Mouse (Mus musculus) neural tube, postnatal 0 days (tissue): ENCODE data around the gene Gm8271. TPM values are rescaled to one million over a fixed set of nuclear protein-coding genes. Genes with fewer than 3 reads are reported as not detected.

Experiments
- polyA plus RNA-seq: library from polyadenylated mRNA; unstranded; fragments of >200 nt; fragmentation: Nextera tagmentation; extraction: Ambion mirVana; gene quantifications from 2 replicates; pipeline ENCODE4 v1.2.1, GENCODE M21; 2015

Gene Gm8271
- not detected in 2 replicates for polyA plus RNA-seq

GRCm38 (mm10) chr14:5185493-5185892 is at the start of gene Gm8271:
Gene Gm8271, plus strand, starts transcription at chr14:5185793.

GRCm38 (mm10) chr14:5164235-5164634 is 21.4 kb upstream of the Gm8271 start, which contains the start of gene Gm3317:
Gene Gm3317, plus strand, starts transcription at chr14:5164535.

Other genes with a start within 250 kb of the Gm8271 start
- not detected in 2 replicates for gene Gm8297, start 201.9 kb upstream of the Gm8271 start, polyA plus RNA-seq
- gene Gm3298, start 169.9 kb upstream of the Gm8271 start, polyA plus RNA-seq = not detected in 2 replicates
- not detected in 2 replicates for gene 4930555G01Rik, start 135.2 kb upstream of the Gm8271 start, polyA plus RNA-seq
- 8.6 and 14.2 TPM in 2 replicates for gene Gm8281, start 114.8 kb upstream of the Gm8271 start, polyA plus RNA-seq
- not detected in 2 replicates for gene Gm8279, start 54.3 kb upstream of the Gm8271 start, polyA plus RNA-seq
- gene Gm3317, start 21.3 kb upstream of the Gm8271 start, polyA plus RNA-seq = not detected in 2 replicates
- not detected in 2 replicates for gene Gm3526, start 74.8 kb downstream of the Gm8271 start, polyA plus RNA-seq
- gene Gm3542, start 149.1 kb downstream of the Gm8271 start, polyA plus RNA-seq = not detected in 2 replicates
- 0.26 and 1.4 TPM in 2 replicates for gene Gm3500, start 203.3 kb downstream of the Gm8271 start, polyA plus RNA-seq